Mouse (Mus musculus): ENCODE measurements around the gene Slc2a9. TPM values are rescaled to one million over a fixed set of nuclear protein-coding genes. Genes with fewer than 3 reads are reported as not detected.

Slc2a9 gene
- polyA plus RNA-seq, 1 experiment from 2014 or later: 1.6 TPM

GRCm38 (mm10) chr5:38359716-38360115, 143.2 kb downstream of the Slc2a9 start:
- H3K4me3 ChIP-seq (ENCODE audit: low read length): no peak overlapping the region
- no peak overlapping the region for H3K4me2 ChIP-seq (replicated peaks; ENCODE audit: low read depth, low read length)
- WGBS: 88% methylated on average over 2 of the region's 2 CpGs
- no peak overlapping the region for H3K9ac ChIP-seq (ENCODE audit: low read depth, low read length)
- H3K36me3 ChIP-seq (ENCODE audit: control insufficient read depth, insufficient read depth, low read length): no peaks in the 10 kb centered on the region
- H3K27me3 ChIP-seq (ENCODE audit: control insufficient read depth, insufficient read depth, low read length): no peaks in the 10 kb centered on the region
- no peak overlapping the region for H3K27ac ChIP-seq (ENCODE audit: low read depth, low read length)
- H3K4me1 ChIP-seq (ENCODE audit: control insufficient read depth, insufficient read depth, low read length): no peaks in the 10 kb centered on the region
- no peak for ATAC-seq (ENCODE audit: low FRiP score, low TSS enrichment)
- no peaks in the 10 kb centered on the region for H3K9me3 ChIP-seq (ENCODE audit: control insufficient read depth, low read length)

- no peak overlapping the region for H3K4me2 ChIP-seq (replicated peaks; ENCODE audit: low read depth, low read length)
- H3K4me3 ChIP-seq (ENCODE audit: low read length): no peak overlapping the region
- no peak overlapping the region for H3K27ac ChIP-seq (ENCODE audit: low read depth, low read length)
- H3K9me3 ChIP-seq (ENCODE audit: control insufficient read depth, low read length): no peaks in the 10 kb centered on the region
- WGBS: 89% methylated on average over 3 of the region's 3 CpGs
- ATAC-seq (ENCODE audit: low FRiP score, low TSS enrichment): no peak
- H3K9ac ChIP-seq (ENCODE audit: low read depth, low read length): no peak overlapping the region
- no peaks in the 10 kb centered on the region for H3K4me1 ChIP-seq (ENCODE audit: control insufficient read depth, insufficient read depth, low read length)
- H3K36me3 ChIP-seq (ENCODE audit: control insufficient read depth, insufficient read depth, low read length): no peaks in the 10 kb centered on the region
- no peaks in the 10 kb centered on the region for H3K27me3 ChIP-seq (ENCODE audit: control insufficient read depth, insufficient read depth, low read length)
Observed at GRCm38 (mm10) chr5:38356927-38357326, 146.0 kb downstream of the Slc2a9 start.

- Histone ChIP-seq H3K27me3 (ENCODE audit: control insufficient read depth, insufficient read depth, low read length) (no peaks in the 10 kb centered on the region), H3K4me1 (ENCODE audit: control insufficient read depth, insufficient read depth, low read length) (no peaks in the 10 kb centered on the region), H3K9me3 (ENCODE audit: control insufficient read depth, low read length) (no peaks in the 10 kb centered on the region), H3K9ac (ENCODE audit: low read depth, low read length) (no peak overlapping the region), H3K27ac (ENCODE audit: low read depth, low read length) (no peak overlapping the region), H3K4me3 (ENCODE audit: low read length) (no peak overlapping the region), H3K4me2 (replicated peaks; ENCODE audit: low read depth, low read length) (no peak overlapping the region), H3K36me3 (ENCODE audit: control insufficient read depth, insufficient read depth, low read length) (no peaks in the 10 kb centered on the region)
- ATAC-seq (ENCODE audit: low FRiP score, low TSS enrichment): no peak
- WGBS: 52% methylated on average over 5 of the region's 5 CpGs
Observed at GRCm38 (mm10) chr5:38350351-38350929, 152.5 kb downstream of the Slc2a9 start.

GRCm38 (mm10) chr5:38346646-38347432, 156.1 kb downstream of the Slc2a9 start:
- ATAC-seq (ENCODE audit: low FRiP score, low TSS enrichment): no peak

GRCm38 (mm10) chr5:38343101-38343500, 159.8 kb downstream of the Slc2a9 start:
- no peak overlapping the region for H3K27ac ChIP-seq (ENCODE audit: low read depth, low read length)
- no peaks in the 10 kb centered on the region for H3K9me3 ChIP-seq (ENCODE audit: control insufficient read depth, low read length)
- no peak overlapping the region for H3K4me3 ChIP-seq (ENCODE audit: low read length)
- WGBS: 78% methylated on average over 3 of the region's 3 CpGs
- ATAC-seq (ENCODE audit: low FRiP score, low TSS enrichment): no peak
- H3K4me1 ChIP-seq (ENCODE audit: control insufficient read depth, insufficient read depth, low read length): no peaks in the 10 kb centered on the region
- no peaks in the 10 kb centered on the region for H3K36me3 ChIP-seq (ENCODE audit: control insufficient read depth, insufficient read depth, low read length)
- H3K27me3 ChIP-seq (ENCODE audit: control insufficient read depth, insufficient read depth, low read length): no peaks in the 10 kb centered on the region
- H3K9ac ChIP-seq (ENCODE audit: low read depth, low read length): no peak overlapping the region
- no peak overlapping the region for H3K4me2 ChIP-seq (replicated peaks; ENCODE audit: low read depth, low read length)

More at GRCm38 (mm10) chr5:38346646-38347432, 156.1 kb downstream of the Slc2a9 start:
- no peak overlapping the region for H3K9ac ChIP-seq (ENCODE audit: low read depth, low read length)
- WGBS: 34% methylated on average over 10 of the region's 10 CpGs
- no peak overlapping the region for H3K27ac ChIP-seq (ENCODE audit: low read depth, low read length)
- H3K4me3 ChIP-seq (ENCODE audit: low read length): no peak overlapping the region
- no peaks in the 10 kb centered on the region for H3K4me1 ChIP-seq (ENCODE audit: control insufficient read depth, insufficient read depth, low read length)
- H3K4me2 ChIP-seq (replicated peaks; ENCODE audit: low read depth, low read length): no peak overlapping the region
- no peaks in the 10 kb centered on the region for H3K36me3 ChIP-seq (ENCODE audit: control insufficient read depth, insufficient read depth, low read length)
- no peaks in the 10 kb centered on the region for H3K9me3 ChIP-seq (ENCODE audit: control insufficient read depth, low read length)
- H3K27me3 ChIP-seq (ENCODE audit: control insufficient read depth, insufficient read depth, low read length): no peaks in the 10 kb centered on the region

- no peaks in the 10 kb centered on the region for H3K4me1 ChIP-seq (ENCODE audit: control insufficient read depth, insufficient read depth, low read length)
- no peak for ATAC-seq (ENCODE audit: low FRiP score, low TSS enrichment)
- no peak overlapping the region for H3K4me2 ChIP-seq (replicated peaks; ENCODE audit: low read depth, low read length)
- no peaks in the 10 kb centered on the region for H3K36me3 ChIP-seq (ENCODE audit: control insufficient read depth, insufficient read depth, low read length)
- H3K9me3 ChIP-seq (ENCODE audit: control insufficient read depth, low read length): no peaks in the 10 kb centered on the region
- H3K9ac ChIP-seq (ENCODE audit: low read depth, low read length): no peak overlapping the region
- H3K27me3 ChIP-seq (ENCODE audit: control insufficient read depth, insufficient read depth, low read length): no peaks in the 10 kb centered on the region
- H3K27ac ChIP-seq (ENCODE audit: low read depth, low read length): no peak overlapping the region
- 38% methylated on average over 1 of the region's 1 CpGs for WGBS
- no peak overlapping the region for H3K4me3 ChIP-seq (ENCODE audit: low read length)
Observed at GRCm38 (mm10) chr5:38334582-38334981, 168.4 kb downstream of the Slc2a9 start.

- WGBS: 49% methylated on average over 4 of the region's 4 CpGs
- Histone ChIP-seq H3K4me2 (replicated peaks; ENCODE audit: low read depth, low read length) (no peak overlapping the region), H3K4me1 (ENCODE audit: control insufficient read depth, insufficient read depth, low read length) (no peaks in the 10 kb centered on the region), H3K27ac (ENCODE audit: low read depth, low read length) (no peak overlapping the region), H3K9me3 (ENCODE audit: control insufficient read depth, low read length) (no peaks in the 10 kb centered on the region), H3K27me3 (ENCODE audit: control insufficient read depth, insufficient read depth, low read length) (no peaks in the 10 kb centered on the region), H3K9ac (ENCODE audit: low read depth, low read length) (no peak overlapping the region), H3K36me3 (ENCODE audit: control insufficient read depth, insufficient read depth, low read length) (no peaks in the 10 kb centered on the region), H3K4me3 (ENCODE audit: low read length) (no peak overlapping the region)
- no peak for ATAC-seq (ENCODE audit: low FRiP score, low TSS enrichment)
Observed at GRCm38 (mm10) chr5:38333381-38333780, 169.6 kb downstream of the Slc2a9 start.

GRCm38 (mm10) chr5:38318966-38319786, 183.8 kb downstream of the Slc2a9 start, which contains the start of gene Drd5:
Gene Drd5, plus strand, starts transcription at chr5:38319367.
- Histone ChIP-seq H3K4me1 (ENCODE audit: control insufficient read depth, insufficient read depth, low read length) (0 out of 2 replicates have a peak, but pooled peaks cover 3% of the 10 kb centered on the region), H3K9ac (ENCODE audit: low read depth, low read length) (peak within 1 kb of the TSS; percentile 40; the same call in 1 of the 2 replicates), H3K4me2 (replicated peaks; ENCODE audit: low read depth, low read length) (peak within 1 kb of the TSS; percentile 72), H3K4me3 (ENCODE audit: low read length) (peak within 1 kb of the TSS; percentile 42), H3K36me3 (ENCODE audit: control insufficient read depth, insufficient read depth, low read length) (no peaks in the 10 kb centered on the region), H3K27me3 (ENCODE audit: control insufficient read depth, insufficient read depth, low read length) (peaks cover 34% of the 10 kb centered on the region), H3K27ac (ENCODE audit: low read depth, low read length) (no peak within 1 kb of the TSS), H3K9me3 (ENCODE audit: control insufficient read depth, low read length) (no peaks in the 10 kb centered on the region)
- WGBS: 3% methylated on average over 66 of the region's 67 CpGs
- 0 out of 2 replicates have a peak, but pooled peaks have one; percentile 32 for ATAC-seq (ENCODE audit: low FRiP score, low TSS enrichment)

All from kidney, embryonic 14.5 days (tissue).